Mouse (Mus musculus): ENCODE measurements around the gene Tmprss9.

DNA sequence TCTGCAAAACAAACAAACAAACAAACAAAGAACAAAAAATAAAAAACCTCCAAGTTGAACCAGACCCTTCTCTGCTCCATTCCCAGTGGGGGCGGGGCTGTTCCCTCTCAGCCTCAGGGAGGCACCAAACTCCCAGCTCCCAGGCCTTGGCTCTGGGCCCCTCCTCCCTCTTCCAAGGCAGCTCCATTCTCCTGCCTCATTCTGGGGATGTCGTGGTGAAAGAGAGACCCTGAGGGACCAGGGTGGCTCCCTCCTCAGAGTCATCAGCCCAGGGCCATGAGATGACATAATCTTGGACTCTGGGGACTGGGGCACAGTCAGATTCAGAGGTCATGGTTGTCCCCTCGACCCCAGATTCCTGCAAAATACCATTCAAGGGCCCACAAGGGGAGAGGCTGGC lies 4.9 kb downstream of the Tmprss9 start:
- no peak for TF ChIP-seq CTCF (IDR thresholded peaks at IDR 0.05; ENCODE audit: low read depth)
- no peak for TF ChIP-seq EP300 (optimal IDR thresholded peaks at IDR 0.05)
